Mouse (Mus musculus) kidney, adult 2 months (tissue): ENCODE results near the gene Vmn2r51. TPM values are rescaled to one million over a fixed set of nuclear protein-coding genes. Genes with fewer than 3 reads are reported as not detected.
"Not testable (repeated sequence)": the region's sequence is repeated elsewhere in the genome, so short reads cannot be mapped to it uniquely, and the experiment has no call there.

Experiments
- DNase-seq: peaks from one replicate; pipeline ENCODE4 v3.0.0; 2021
- H3K27ac ChIP-seq: fragments of 200-500 bp; 2 replicates; pipeline ENCODE4 v1.5.1; 2012; ENCODE audit warnings: low read depth, low read length, control low read depth, inconsistent platforms; ENCODE audit not compliant: insufficient read depth
- H3K27me3 ChIP-seq: fragments of 200-500 bp; replicated peaks from 2 replicates; pipeline ENCODE4 v1.6.1; 2012; ENCODE audit warnings: mild to moderate bottlenecking, moderate library complexity, low read length, inconsistent platforms; ENCODE audit not compliant: control insufficient read depth, insufficient read depth
- H3K36me3 ChIP-seq: fragments of 200-500 bp; 2 replicates; pipeline ENCODE4 v1.6.1; 2012; ENCODE audit warnings: mild to moderate bottlenecking, moderate library complexity, low read length, inconsistent platforms; ENCODE audit not compliant: control insufficient read depth, insufficient read depth
- H3K4me1 ChIP-seq: fragments of 200-500 bp; 2 replicates; pipeline ENCODE4 v1.6.1; 2011; ENCODE audit warnings: low read length; ENCODE audit not compliant: control insufficient read depth, insufficient read depth
- H3K4me3 ChIP-seq: fragments of 200-500 bp; 2 replicates; pipeline ENCODE4 v1.5.1; 2011; ENCODE audit warnings: mild to moderate bottlenecking, low read depth, low read length, control low read depth; ENCODE audit not compliant: insufficient read depth
- WGBS: fragments of 180-500 bp; shearing (Covaris S2); methylation state at CpG from one replicate; pipeline ENCODE4 v1.1.7; 2018; 5-methylcytosine and 5-hydroxymethylcytosine counted together
- polyA plus RNA-seq: library from polyadenylated mRNA; depleted of rRNA; stranded (reverse); fragments of >200 nt; gene quantifications from 2 replicates; pipeline ENCODE4 v1.2.3, GENCODE M21; 2012; rRNA removed

Gene Vmn2r51
- not detected in 2 replicates for polyA plus RNA-seq

GRCm38 (mm10) chr7:10105641-10106040 lies at the start of gene Vmn2r51:
Vmn2r51 (minus strand) TSS chr7:10105741.
- not testable (repeated sequence) for H3K27ac ChIP-seq, H3K4me1 ChIP-seq, H3K27me3 ChIP-seq, H3K4me3 ChIP-seq, H3K36me3 ChIP-seq, DNase-seq
- 40% methylated on average over 1 of the region's 1 CpGs for WGBS

- H3K27ac ChIP-seq, H3K27me3 ChIP-seq, H3K4me3 ChIP-seq, H3K36me3 ChIP-seq, H3K4me1 ChIP-seq, DNase-seq: not testable (repeated sequence)
Measured at GRCm38 (mm10) chr7:10053196-10053595, 52.3 kb downstream of the Vmn2r51 start, which contains the start of gene Vmn2r50. Vmn2r50 (minus strand) TSS chr7:10053296.

Other genes with a start within 250 kb of the Vmn2r51 start
- not detected in 2 replicates for gene Vmn2r48, start 152.2 kb downstream of the Vmn2r51 start, polyA plus RNA-seq
- not detected in 2 replicates for gene Vmn2r49, start 113.5 kb downstream of the Vmn2r51 start, polyA plus RNA-seq
- gene Vmn2r50, start 52.4 kb downstream of the Vmn2r51 start, polyA plus RNA-seq, result not detected in 2 replicates
- not detected in 2 replicates for gene Vmn2r52, start 70.8 kb upstream of the Vmn2r51 start, polyA plus RNA-seq
- not detected in 2 replicates for gene Vmn1r66, start 172.3 kb upstream of the Vmn2r51 start, polyA plus RNA-seq